Mouse (Mus musculus): ENCODE data around the gene Prr32. TPM values are rescaled to one million over a fixed set of nuclear protein-coding genes. Genes with fewer than 3 reads are reported as not detected.

Gene Prr32
- polyA plus RNA-seq (2012; rRNA removed), result 6.6 and 39.9 TPM in 2 replicates

GRCm38 (mm10) chrX:45090604-45091003 lies at the start of gene Prr32:
Prr32 (plus strand) TSS chrX:45090904.
- no peak for DNase-seq (ENCODE audit: low read depth)

All from gonadal fat pad, adult 2 months (tissue).